Mouse (Mus musculus) thymus, adult 2 months (tissue): ENCODE measurements around the gene Fxr2.

Experiments
- CTCF ChIP-seq: fragments of 200-500 bp; IDR thresholded peaks from 2 replicates; pipeline ENCODE4 v1.5.1; 2012; ENCODE audit warnings: mild to moderate bottlenecking, control low read depth, low read length, moderate library complexity, borderline replicate concordance; ENCODE audit not compliant: control insufficient read depth, poor library complexity, insufficient read depth; ENCODE audit errors: extremely low read depth
- POLR2A ChIP-seq: fragments of 200-500 bp; IDR thresholded peaks from 2 replicates; pipeline ENCODE4 v1.6.1; 2012; ENCODE audit warnings: mild to moderate bottlenecking, low read length, control low read depth, moderate library complexity; ENCODE audit not compliant: control insufficient read depth, poor library complexity, insufficient read depth; ENCODE audit errors: extremely low read depth

DNA sequence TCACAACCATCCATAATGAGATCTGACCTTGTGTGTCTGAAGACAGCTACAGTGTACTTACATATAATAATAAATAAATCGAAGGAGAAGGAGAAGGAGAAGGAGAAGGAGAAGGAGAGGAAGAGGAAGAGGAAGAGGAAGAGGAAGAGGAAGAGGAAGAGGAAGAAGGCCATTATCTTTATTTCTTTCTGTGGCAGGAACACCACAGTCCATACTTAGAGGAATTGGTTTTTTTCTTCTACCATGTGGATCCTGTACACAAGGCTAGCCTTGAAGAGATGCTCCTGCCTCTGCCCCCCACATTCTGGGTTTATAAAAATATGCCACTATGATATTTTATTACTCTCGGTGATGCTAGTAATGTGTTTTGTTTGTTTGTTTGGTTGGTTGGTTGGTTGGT, 26.0 kb upstream of the Fxr2 start:
- TF ChIP-seq CTCF (no peak), POLR2A (no peak)
